Mouse (Mus musculus) brain, embryonic 14.5 days (tissue): ENCODE data around the gene Eci2.

Source experiments
- CTCF ChIP-seq: fragments of 200-500 bp; IDR thresholded peaks from 2 replicates; pipeline ENCODE4 v1.5.1; 2012; ENCODE audit warnings: inconsistent platforms, mild to moderate bottlenecking, moderate library complexity, borderline replicate concordance; ENCODE audit not compliant: insufficient read depth, insufficient read length; ENCODE audit errors: extremely low read depth
- POLR2A ChIP-seq: fragments of 200-500 bp; IDR thresholded peaks from 2 replicates; pipeline ENCODE4 v1.6.1; 2012; ENCODE audit warnings: mild to moderate bottlenecking, inconsistent platforms, borderline replicate concordance; ENCODE audit not compliant: poor library complexity, insufficient read depth, insufficient read length, severe bottlenecking; ENCODE audit errors: extremely low read depth

DNA sequence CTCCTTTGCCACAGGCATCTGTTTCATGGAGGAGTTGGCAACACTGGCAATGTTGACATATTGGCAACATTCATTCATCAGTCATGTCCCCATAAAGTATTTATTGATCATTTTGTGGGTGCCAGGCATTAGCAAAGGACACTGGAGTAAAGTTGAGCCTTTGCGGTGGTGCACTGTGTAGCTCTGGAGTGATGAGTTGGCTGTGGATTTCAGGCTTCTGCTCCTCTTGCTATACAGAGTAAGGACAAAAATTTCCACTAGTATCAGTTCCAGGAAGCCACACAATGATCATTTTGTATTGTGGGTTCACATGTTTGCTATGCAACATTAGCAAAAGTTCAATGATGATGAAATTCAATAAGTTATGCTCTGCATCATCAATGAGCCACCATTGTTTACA lies 10.8 kb downstream of the Eci2 start:
- TF ChIP-seq POLR2A (no peak), CTCF (no peak)
